Mouse (Mus musculus): ENCODE measurements at regions not wholly inside any gene's neighbourhood (a gene's known extent, or its start where the extent isn't known, plus 50 kb on each side); places are given as distances from the start of the nearest gene placed in this dataset.
A peak's percentile ranks its signal among the peaks of the same experiment; 100 is the strongest.

- no peak for DNase-seq
Measured at GRCm38 (mm10) chr2:147907341-147907740, 139.4 kb downstream of the Foxa2 start.

GRCm38 (mm10) chr2:147905759-147906740 is 140.7 kb downstream of the Foxa2 start:
- DNase-seq: peak; percentile 10

- no peak for DNase-seq
Measured at GRCm38 (mm10) chr2:147905118-147905517, 141.7 kb downstream of the Foxa2 start.

GRCm38 (mm10) chr2:147899236-147899635 is 147.5 kb downstream of the Foxa2 start:
- DNase-seq: no peak

GRCm38 (mm10) chr2:147895691-147896090 is 151.1 kb downstream of the Foxa2 start:
- DNase-seq: peak; percentile 51

- no peak for DNase-seq
Measured at GRCm38 (mm10) chr2:147894213-147894612, 152.6 kb downstream of the Foxa2 start.

- DNase-seq: no peak
Measured at GRCm38 (mm10) chr2:147886191-147886590, 160.6 kb downstream of the Foxa2 start.

- no peak for DNase-seq
Measured at GRCm38 (mm10) chr2:147877907-147878306, 168.9 kb downstream of the Foxa2 start.

GRCm38 (mm10) chr2:147877543-147877904 is 169.2 kb downstream of the Foxa2 start:
- DNase-seq: no peak

- no peak for DNase-seq
Measured at GRCm38 (mm10) chr2:147876708-147877542, 169.8 kb downstream of the Foxa2 start.

GRCm38 (mm10) chr2:147872972-147873371 is 173.8 kb downstream of the Foxa2 start:
- DNase-seq: no peak

- no peak for DNase-seq
Measured at GRCm38 (mm10) chr2:147851186-147851802, 195.5 kb downstream of the Foxa2 start.

GRCm38 (mm10) chr2:147846968-147847749 is 199.6 kb downstream of the Foxa2 start:
- DNase-seq: peak; percentile 31

GRCm38 (mm10) chr2:147845256-147845655 is 201.5 kb downstream of the Foxa2 start:
- DNase-seq: no peak

- DNase-seq: no peak
Measured at GRCm38 (mm10) chr2:147840936-147841335, 205.8 kb downstream of the Foxa2 start.

GRCm38 (mm10) chr2:147838613-147839012 is 208.2 kb downstream of the Foxa2 start:
- no peak for DNase-seq

- DNase-seq: no peak
Measured at GRCm38 (mm10) chr2:147830551-147830950, 216.2 kb downstream of the Foxa2 start.

- no peak for DNase-seq
Measured at GRCm38 (mm10) chr2:147816951-147817350, 229.8 kb downstream of the Foxa2 start.

GRCm38 (mm10) chr2:147814231-147814630 is 232.5 kb downstream of the Foxa2 start:
- no peak for DNase-seq

GRCm38 (mm10) chr2:147813516-147813915 is 233.3 kb downstream of the Foxa2 start:
- no peak for DNase-seq

- peak; percentile 42 for DNase-seq
Measured at GRCm38 (mm10) chr2:147808036-147808675, 238.6 kb downstream of the Foxa2 start.

- DNase-seq: peak; percentile 22
Measured at GRCm38 (mm10) chr2:147803102-147803501, 243.7 kb downstream of the Foxa2 start.

Data from kidney, adult 9 months (tissue).